Mouse (Mus musculus): ENCODE results near the gene Pclo.

DNA sequence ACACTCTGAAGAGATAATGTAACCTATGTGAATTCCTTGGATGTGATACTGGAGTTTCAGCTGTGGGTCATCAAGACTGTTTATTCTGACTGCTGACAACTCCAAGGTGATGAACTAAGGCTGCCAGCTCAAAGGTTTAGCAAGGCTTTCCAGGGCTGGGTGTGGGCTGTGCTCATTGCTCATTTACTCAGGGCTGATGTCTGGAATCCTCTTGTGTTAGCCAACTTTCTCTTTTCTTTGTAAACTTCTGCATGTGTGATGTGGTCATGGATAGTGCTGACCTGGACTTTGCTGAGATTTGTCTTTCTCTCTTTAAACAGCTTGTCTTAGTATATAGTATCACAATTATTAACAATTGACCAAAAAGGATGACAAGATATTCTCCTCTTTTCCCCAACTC lies 338.9 kb downstream of the Pclo start:
- TF ChIP-seq CTCF (conservative IDR thresholded peaks at IDR 0.05; ENCODE audit: low read length): no peak
- TF ChIP-seq POU5F1 (IDR thresholded peaks at IDR 0.05; ENCODE audit: borderline replicate concordance, low read length): no peak
